Mouse (Mus musculus): ENCODE data around the gene Mip. TPM values are rescaled to one million over a fixed set of nuclear protein-coding genes. Genes with fewer than 3 reads are reported as not detected.
"Not testable (repeated sequence)": the region's sequence is repeated elsewhere in the genome, so short reads cannot be mapped to it uniquely, and the experiment has no call there.

Gene Mip
- polyA plus RNA-seq, 1 experiment, result 0.19 TPM

DNA sequence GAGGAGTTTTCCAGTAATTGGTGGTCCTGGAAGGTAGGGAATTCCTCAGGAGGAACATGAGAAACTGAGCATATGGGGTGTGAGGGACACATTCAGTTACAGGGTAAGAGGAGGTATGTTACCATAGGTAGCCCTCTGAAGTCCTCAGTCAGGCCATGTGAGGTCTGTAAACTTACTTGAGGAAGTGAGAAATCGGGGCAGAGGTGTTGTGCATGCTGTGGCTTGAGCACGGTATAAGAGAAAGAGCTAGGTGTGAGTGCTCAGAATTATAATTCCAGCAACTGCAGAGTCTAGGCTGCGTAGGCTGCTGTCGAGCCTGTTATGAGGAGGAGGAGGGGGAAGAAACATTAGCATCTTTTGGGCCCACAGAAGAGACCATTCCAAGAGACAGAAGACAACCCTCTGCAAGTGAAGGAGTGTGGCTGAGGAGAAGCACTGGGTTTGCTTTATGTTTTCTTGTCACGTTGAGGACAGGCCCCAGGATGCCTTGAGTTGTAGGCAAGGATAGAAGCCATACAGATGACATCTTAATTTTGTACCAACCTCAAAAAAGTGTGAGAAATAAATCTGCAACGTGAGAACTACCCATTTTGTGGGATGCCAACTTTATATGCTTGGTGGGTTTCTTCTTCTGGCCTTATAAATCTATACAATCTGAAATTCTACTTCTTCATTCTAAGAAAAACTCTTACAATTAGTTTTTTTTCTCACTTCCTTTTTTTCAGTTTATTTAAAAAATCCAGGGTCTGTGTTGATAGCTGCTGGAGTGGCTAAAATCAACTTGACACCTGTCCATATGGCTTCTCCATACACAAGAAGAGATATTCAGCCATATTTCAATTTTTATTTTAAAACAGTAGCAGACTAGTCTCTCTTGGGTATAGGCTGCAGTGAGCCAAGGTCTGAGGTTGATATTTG, 38.0 kb downstream of the Mip start:
- Histone ChIP-seq H3K27ac (ENCODE audit: control insufficient read depth, insufficient read depth, low read length) (no peak overlapping the region), H3K4me1 (replicated peaks; ENCODE audit: control insufficient read depth, insufficient read depth, low read length) (peaks cover 8% of the 10 kb centered on the region; the same call in 1 of the 2 replicates)

DNA sequence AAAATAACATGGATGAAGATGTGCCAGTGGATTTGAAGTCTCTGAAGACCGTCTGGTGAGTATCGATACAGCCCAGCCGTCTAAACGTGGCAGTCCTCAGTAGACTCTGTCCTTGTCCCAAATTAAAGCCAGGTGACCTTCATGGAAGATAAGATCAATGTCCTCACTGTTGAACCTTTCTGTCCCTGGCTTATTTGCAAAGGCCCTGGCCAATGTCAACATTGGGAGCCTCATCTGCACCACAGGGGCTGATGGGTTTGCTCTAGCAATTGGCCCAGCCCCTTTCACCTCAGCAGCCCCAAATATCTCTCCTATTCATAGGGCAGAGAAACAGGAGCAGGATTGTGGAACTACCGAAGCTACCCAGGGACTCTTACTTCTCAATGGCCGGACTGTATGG, 42.7 kb downstream of the Mip start, which contains the start of gene Apof:
Gene Apof, plus strand, starts transcription at position 301 of the 400 bp plus-strand sequence.
- TF ChIP-seq POLR2A (IDR thresholded peaks at IDR 0.05; ENCODE audit: control insufficient read depth, extremely low read depth, insufficient read depth, low read length, poor library complexity) (no peak), CTCF (IDR thresholded peaks at IDR 0.05; ENCODE audit: borderline replicate concordance, control insufficient read depth, extremely low read depth, insufficient read depth, low read length, poor library complexity) (no peak)
- Histone ChIP-seq H3K36me3 (ENCODE audit: control insufficient read depth, insufficient read depth, low read length) (no peaks in the 10 kb centered on the region), H3K27me3 (ENCODE audit: control insufficient read depth, insufficient read depth, low read length) (no peaks in the 10 kb centered on the region), H3K4me3 (ENCODE audit: control insufficient read depth, insufficient read depth, low read length) (no peak within 1 kb of the TSS), H3K4me1 (replicated peaks; ENCODE audit: control insufficient read depth, insufficient read depth, low read length) (peaks cover 4% of the 10 kb centered on the region; the same call in 1 of the 2 replicates), H3K27ac (ENCODE audit: control insufficient read depth, insufficient read depth, low read length) (no peak within 1 kb of the TSS)
- DNase-seq, result no peak
- WGBS, result 97% methylated on average over 6 of the region's 6 CpGs

More for the DNA sequence above, 38.0 kb downstream of the Mip start:
- Histone ChIP-seq H3K36me3 (ENCODE audit: control insufficient read depth, insufficient read depth, low read length) (no peaks in the 10 kb centered on the region), H3K4me3 (ENCODE audit: control insufficient read depth, insufficient read depth, low read length) (no peak overlapping the region), H3K27me3 (ENCODE audit: control insufficient read depth, insufficient read depth, low read length) (no peaks in the 10 kb centered on the region)
- TF ChIP-seq CTCF (IDR thresholded peaks at IDR 0.05; ENCODE audit: borderline replicate concordance, control insufficient read depth, extremely low read depth, insufficient read depth, low read length, poor library complexity) (no peak), POLR2A (IDR thresholded peaks at IDR 0.05; ENCODE audit: control insufficient read depth, extremely low read depth, insufficient read depth, low read length, poor library complexity) (no peak)
- no peak for DNase-seq
- WGBS, result 45% methylated on average over 6 of the region's 6 CpGs

DNA sequence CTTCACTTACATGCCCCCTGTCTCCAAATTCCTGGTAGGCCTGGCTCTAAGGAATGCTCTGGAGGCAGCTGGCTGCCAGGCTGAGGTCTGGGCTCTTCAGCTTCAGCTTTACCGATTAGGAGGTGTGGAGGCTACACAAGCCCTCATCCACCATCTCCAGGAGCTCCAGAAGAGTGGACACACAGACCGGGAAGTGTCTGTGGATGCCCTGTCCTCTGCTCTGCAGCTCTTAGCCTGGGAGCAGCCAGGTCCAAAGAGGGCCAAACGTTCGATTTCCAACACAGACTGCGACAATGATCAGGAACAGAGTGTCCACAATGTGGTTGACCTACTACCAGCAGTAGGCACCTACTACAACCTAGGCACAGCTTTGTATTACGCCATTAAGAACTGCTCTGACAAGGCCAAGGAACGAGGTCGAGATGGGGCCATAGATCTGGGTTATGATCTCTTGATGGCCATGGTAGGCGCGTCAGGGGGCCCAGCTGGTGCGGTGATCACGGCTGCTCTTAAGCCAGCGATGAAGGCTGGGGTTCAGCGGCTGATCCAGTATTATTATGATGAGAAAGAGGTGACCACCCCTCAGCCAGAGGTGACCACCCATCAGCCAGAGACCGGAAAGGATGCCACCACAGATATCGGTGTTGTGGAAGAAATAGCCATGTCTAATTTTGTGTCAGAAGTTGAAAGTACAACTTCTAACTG, 43.7 kb downstream of the Mip start:
- Histone ChIP-seq H3K4me3 (ENCODE audit: control insufficient read depth, insufficient read depth, low read length) (no peak overlapping the region), H3K27me3 (ENCODE audit: control insufficient read depth, insufficient read depth, low read length) (no peaks in the 10 kb centered on the region), H3K36me3 (ENCODE audit: control insufficient read depth, insufficient read depth, low read length) (no peaks in the 10 kb centered on the region), H3K4me1 (replicated peaks; ENCODE audit: control insufficient read depth, insufficient read depth, low read length) (peaks cover 4% of the 10 kb centered on the region; the same call in 1 of the 2 replicates), H3K27ac (ENCODE audit: control insufficient read depth, insufficient read depth, low read length) (no peak overlapping the region)
- DNase-seq, result no peak
- WGBS, result 97% methylated on average over 16 of the region's 16 CpGs
- TF ChIP-seq POLR2A (IDR thresholded peaks at IDR 0.05; ENCODE audit: control insufficient read depth, extremely low read depth, insufficient read depth, low read length, poor library complexity) (no peak), CTCF (IDR thresholded peaks at IDR 0.05; ENCODE audit: borderline replicate concordance, control insufficient read depth, extremely low read depth, insufficient read depth, low read length, poor library complexity) (no peak)

DNA sequence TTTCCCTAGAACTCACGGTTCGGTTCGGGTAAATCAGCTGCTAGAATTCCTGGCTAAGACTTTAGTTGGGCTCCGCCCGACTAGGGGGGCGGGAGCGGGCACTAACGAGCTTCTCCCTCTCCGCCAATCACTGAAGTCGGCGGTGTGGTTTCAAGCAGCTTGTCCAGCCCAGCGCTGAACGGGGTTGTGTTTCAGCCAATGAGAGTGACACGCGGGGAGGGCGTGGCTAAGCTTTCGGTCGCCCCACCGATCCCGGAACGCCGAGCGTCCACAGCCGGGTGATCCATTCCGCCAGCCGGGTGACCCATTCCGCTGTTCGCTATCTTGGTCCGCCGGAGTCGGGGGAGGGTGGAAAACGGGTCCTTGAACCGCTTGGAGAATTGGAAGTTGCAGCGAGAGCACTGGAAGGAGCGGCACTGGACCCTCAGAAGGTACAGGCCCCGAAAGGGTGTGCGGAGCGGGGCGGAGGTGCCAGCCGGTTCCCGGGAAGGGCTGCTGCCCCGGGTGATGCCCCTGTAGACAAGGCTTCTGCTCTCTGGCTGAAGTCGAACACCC, 44.7 kb downstream of the Mip start, which contains the start of gene Stat2:
Gene Stat2, plus strand, starts transcription at position 273 of the 555 bp plus-strand sequence.
- under 1% methylated on average over 43 of the region's 43 CpGs for WGBS
- Histone ChIP-seq H3K4me1 (replicated peaks; ENCODE audit: control insufficient read depth, insufficient read depth, low read length) (peaks cover 4% of the 10 kb centered on the region; the same call in 1 of the 2 replicates), H3K36me3 (ENCODE audit: control insufficient read depth, insufficient read depth, low read length) (no peaks in the 10 kb centered on the region), H3K4me3 (ENCODE audit: control insufficient read depth, insufficient read depth, low read length) (peak within 1 kb of the TSS; percentile 94), H3K27me3 (ENCODE audit: control insufficient read depth, insufficient read depth, low read length) (no peaks in the 10 kb centered on the region), H3K27ac (ENCODE audit: control insufficient read depth, insufficient read depth, low read length) (peak within 1 kb of the TSS; percentile 32)
- TF ChIP-seq POLR2A (IDR thresholded peaks at IDR 0.05; ENCODE audit: control insufficient read depth, extremely low read depth, insufficient read depth, low read length, poor library complexity), result peak; percentile 76; the same call in 1 of the 2 replicates
- TF ChIP-seq CTCF (IDR thresholded peaks at IDR 0.05; ENCODE audit: borderline replicate concordance, control insufficient read depth, extremely low read depth, insufficient read depth, low read length, poor library complexity), result no peak
- peak; percentile 95 for DNase-seq

DNA sequence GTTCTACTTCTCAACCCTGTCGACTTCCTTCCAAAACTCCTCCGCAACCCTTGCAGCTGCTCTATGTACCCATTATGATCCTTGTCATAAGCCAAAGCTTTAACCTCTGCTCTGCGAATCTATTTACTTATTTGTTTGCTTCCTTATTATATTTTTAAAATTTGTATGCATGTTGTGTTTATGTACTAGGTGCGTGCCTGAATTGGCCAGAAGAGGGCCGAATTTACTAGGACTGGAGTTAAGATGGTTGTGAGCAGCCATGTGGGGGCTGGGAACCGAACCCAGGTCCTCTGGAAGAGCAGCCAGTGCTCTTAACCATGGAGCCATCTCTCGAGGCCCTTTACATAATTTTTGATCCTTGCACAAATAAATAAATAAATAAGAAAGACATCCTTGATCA, 45.2 kb downstream of the Mip start:
- 42% methylated on average over 7 of the region's 7 CpGs for WGBS
- peaks cover 4% of the 10 kb centered on the region; the same call in 1 of the 2 replicates for H3K4me1 ChIP-seq (replicated peaks; ENCODE audit: control insufficient read depth, insufficient read depth, low read length)
- H3K4me3 ChIP-seq (ENCODE audit: control insufficient read depth, insufficient read depth, low read length), result peak overlapping the region; percentile 94
- DNase-seq, result no peak
- peak overlapping the region; percentile 32 for H3K27ac ChIP-seq (ENCODE audit: control insufficient read depth, insufficient read depth, low read length)
- H3K36me3 ChIP-seq (ENCODE audit: control insufficient read depth, insufficient read depth, low read length), result no peaks in the 10 kb centered on the region
- no peak for TF ChIP-seq POLR2A (IDR thresholded peaks at IDR 0.05; ENCODE audit: control insufficient read depth, extremely low read depth, insufficient read depth, low read length, poor library complexity)
- TF ChIP-seq CTCF (IDR thresholded peaks at IDR 0.05; ENCODE audit: borderline replicate concordance, control insufficient read depth, extremely low read depth, insufficient read depth, low read length, poor library complexity), result no peak
- H3K27me3 ChIP-seq (ENCODE audit: control insufficient read depth, insufficient read depth, low read length), result no peaks in the 10 kb centered on the region

DNA sequence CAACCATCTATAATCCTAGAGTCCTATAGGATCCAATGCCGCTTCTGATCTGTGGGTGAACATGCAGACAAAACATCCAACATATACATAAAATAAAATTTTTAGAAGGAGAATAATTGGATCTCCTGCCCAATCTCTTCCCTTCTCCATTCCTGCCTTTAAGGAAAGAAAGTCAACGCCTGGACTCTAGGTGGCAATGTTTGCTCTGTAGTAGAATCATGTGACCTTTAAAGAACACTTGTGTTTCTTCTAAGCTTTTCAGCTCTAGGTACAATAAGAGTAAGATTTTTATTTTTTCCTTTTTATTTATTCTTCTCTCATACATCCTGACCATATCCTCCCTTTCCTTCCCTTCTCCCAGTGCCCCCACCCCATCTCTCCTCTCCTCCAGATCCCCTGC, 46.2 kb downstream of the Mip start:
- Histone ChIP-seq H3K36me3 (ENCODE audit: control insufficient read depth, insufficient read depth, low read length) (peaks cover 6% of the 10 kb centered on the region), H3K27me3 (ENCODE audit: control insufficient read depth, insufficient read depth, low read length) (no peaks in the 10 kb centered on the region), H3K4me3 (ENCODE audit: control insufficient read depth, insufficient read depth, low read length) (no peak overlapping the region), H3K27ac (ENCODE audit: control insufficient read depth, insufficient read depth, low read length) (no peak overlapping the region), H3K4me1 (replicated peaks; ENCODE audit: control insufficient read depth, insufficient read depth, low read length) (peaks cover 4% of the 10 kb centered on the region; the same call in 1 of the 2 replicates)
- WGBS, result 75% methylated on average over 2 of the region's 2 CpGs
- TF ChIP-seq POLR2A (IDR thresholded peaks at IDR 0.05; ENCODE audit: control insufficient read depth, extremely low read depth, insufficient read depth, low read length, poor library complexity) (no peak), CTCF (IDR thresholded peaks at IDR 0.05; ENCODE audit: borderline replicate concordance, control insufficient read depth, extremely low read depth, insufficient read depth, low read length, poor library complexity) (no peak)
- no peak for DNase-seq

DNA sequence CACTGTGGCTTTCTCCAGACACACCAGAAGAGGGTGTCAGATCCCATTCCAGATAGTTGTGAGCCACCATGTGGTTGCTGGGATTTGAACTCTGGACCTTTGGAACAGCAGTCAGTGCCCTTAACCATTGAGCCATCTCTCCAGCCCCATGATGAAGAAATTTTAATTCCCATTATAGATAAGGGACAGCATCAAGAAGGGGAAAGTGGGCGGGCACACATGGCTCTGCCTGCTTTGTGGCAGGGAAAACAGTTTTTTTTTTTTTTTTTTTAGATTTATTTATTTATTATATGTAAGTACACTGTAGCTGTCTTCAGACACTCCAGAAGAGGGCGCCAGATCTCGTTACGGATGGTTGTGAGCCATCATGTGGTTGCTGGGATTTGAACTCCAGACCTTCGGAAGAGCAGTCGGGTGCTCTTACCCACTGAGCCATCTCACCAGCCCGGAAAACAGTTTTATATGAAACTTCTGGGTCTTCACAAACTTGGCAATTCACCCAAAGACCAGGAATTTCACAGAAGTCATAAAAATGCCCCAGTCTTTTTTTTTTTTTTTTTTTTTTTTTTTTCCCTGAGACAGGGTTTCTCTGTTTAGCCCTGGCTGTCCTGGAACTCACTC, 47.3 kb downstream of the Mip start:
- not testable (repeated sequence) for H3K4me1 ChIP-seq (replicated peaks; ENCODE audit: control insufficient read depth, insufficient read depth, low read length); H3K27me3 ChIP-seq (ENCODE audit: control insufficient read depth, insufficient read depth, low read length); DNase-seq; H3K27ac ChIP-seq (ENCODE audit: control insufficient read depth, insufficient read depth, low read length); H3K4me3 ChIP-seq (ENCODE audit: control insufficient read depth, insufficient read depth, low read length)
- 88% methylated on average over 7 of the region's 7 CpGs for WGBS
- peaks cover 16% of the 10 kb centered on the region for H3K36me3 ChIP-seq (ENCODE audit: control insufficient read depth, insufficient read depth, low read length)

DNA sequence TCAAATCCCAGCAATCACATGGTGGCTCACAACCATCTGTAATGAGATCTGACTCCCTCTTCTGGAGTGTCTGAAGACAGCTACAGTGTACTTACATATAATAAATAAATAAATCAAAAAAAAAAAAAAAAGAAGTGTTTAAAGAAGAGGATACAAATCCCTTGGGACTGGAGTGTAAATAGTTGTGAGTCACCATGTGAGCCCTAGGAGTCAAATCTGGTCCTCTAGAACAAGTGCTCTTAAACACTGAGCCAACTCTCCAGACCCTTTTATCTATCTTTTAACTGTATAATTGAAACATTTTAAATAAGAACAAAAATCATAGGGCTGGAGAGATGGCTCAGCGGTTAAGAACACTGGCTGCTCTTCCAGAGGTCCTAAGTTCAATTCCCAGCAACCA, 49.7 kb downstream of the Mip start:
- H3K4me3 ChIP-seq (ENCODE audit: control insufficient read depth, insufficient read depth, low read length); H3K4me1 ChIP-seq (replicated peaks; ENCODE audit: control insufficient read depth, insufficient read depth, low read length); DNase-seq; H3K27ac ChIP-seq (ENCODE audit: control insufficient read depth, insufficient read depth, low read length); H3K27me3 ChIP-seq (ENCODE audit: control insufficient read depth, insufficient read depth, low read length): not testable (repeated sequence)
- H3K36me3 ChIP-seq (ENCODE audit: control insufficient read depth, insufficient read depth, low read length), result peaks cover 26% of the 10 kb centered on the region
- WGBS, result 97% methylated on average over 1 of the region's 1 CpGs
